Mouse (Mus musculus) heart, embryonic 15.5 days (tissue): ENCODE data around the gene Kif5a. TPM values are rescaled to one million over a fixed set of nuclear protein-coding genes. Genes with fewer than 3 reads are reported as not detected.

ENCODE experiments used
- ATAC-seq: fragments of 200-750 bp; cut with Nextera tagmentation; replicated peaks from 2 replicates; pipeline ENCODE4 v1.8.0; 2017; ENCODE audit warnings: low read depth, moderate TSS enrichment; ENCODE audit not compliant: insufficient number of reproducible peaks, insufficient read depth, low FRiP score
- H3K27ac ChIP-seq: fragments of 300-500 bp; sonication (generic); 2 replicates; pipeline ENCODE4 v1.5.1; 2015; ENCODE audit warnings: mild to moderate bottlenecking, inconsistent platforms
- H3K27me3 ChIP-seq: fragments of 300-500 bp; sonication (generic); 2 replicates; pipeline ENCODE4 v1.6.1; 2015; ENCODE audit warnings: inconsistent platforms
- H3K36me3 ChIP-seq: fragments of 300-500 bp; sonication (generic); 2 replicates; pipeline ENCODE4 v1.6.1; 2015; ENCODE audit warnings: mild to moderate bottlenecking, inconsistent platforms
- H3K4me1 ChIP-seq: fragments of 300-500 bp; sonication (generic); replicated peaks from 2 replicates; pipeline ENCODE4 v1.6.1; 2015; ENCODE audit warnings: inconsistent platforms
- H3K4me2 ChIP-seq: fragments of 300-500 bp; sonication (generic); 2 replicates; pipeline ENCODE4 v1.6.1; 2015; ENCODE audit warnings: inconsistent platforms, mild to moderate bottlenecking, moderate library complexity
- H3K4me3 ChIP-seq: fragments of 300-500 bp; sonication (generic); 2 replicates; pipeline ENCODE4 v1.5.1; 2015; ENCODE audit warnings: mild to moderate bottlenecking, inconsistent platforms
- H3K9ac ChIP-seq: fragments of 300-500 bp; sonication (generic); 2 replicates; pipeline ENCODE4 v1.6.1; 2015; ENCODE audit warnings: mild to moderate bottlenecking, inconsistent platforms
- H3K9me3 ChIP-seq: fragments of 300-500 bp; sonication (generic); replicated peaks from 2 replicates; pipeline ENCODE4 v1.6.1; 2016; ENCODE audit warnings: inconsistent platforms
- WGBS: fragments of 180-500 bp; shearing (Covaris S2); methylation state at CpG from one replicate; pipeline ENCODE4 v1.1.7; 2015; ENCODE audit warnings: mixed read lengths; 5-methylcytosine and 5-hydroxymethylcytosine counted together
- polyA plus RNA-seq: library from polyadenylated mRNA; unstranded; fragments of >200 nt; fragmentation: Nextera tagmentation; extraction: Ambion mirVana; gene quantifications from 2 replicates; pipeline ENCODE4 v1.2.1, GENCODE M21; 2015

Kif5a gene
- polyA plus RNA-seq, 1 experiment from 2014 or later: 0.35 TPM

GRCm38 (mm10) chr10:127288328-127288799 lies 25.2 kb upstream of the Kif5a start:
- WGBS: 0% methylated on average over 25 of the region's 28 CpGs
- Histone ChIP-seq H3K4me2 (peak overlapping the region; percentile 90), H3K4me3 (peak overlapping the region; percentile 64), H3K9ac (peak overlapping the region; percentile 80), H3K4me1 (peaks cover 59% of the 10 kb centered on the region), H3K9me3 (no peaks in the 10 kb centered on the region), H3K36me3 (peaks cover 40% of the 10 kb centered on the region), H3K27me3 (no peaks in the 10 kb centered on the region), H3K27ac (peak overlapping the region; percentile 98)
- ATAC-seq: peak; percentile 10

- 0% methylated on average over 3 of the region's 3 CpGs for WGBS
- H3K4me1 ChIP-seq: peaks cover 55% of the 10 kb centered on the region
- peak overlapping the region; percentile 90 for H3K4me2 ChIP-seq
- no peaks in the 10 kb centered on the region for H3K27me3 ChIP-seq
- H3K9ac ChIP-seq: peak overlapping the region; percentile 80
- ATAC-seq: no peak
- H3K4me3 ChIP-seq: peak overlapping the region; percentile 64
- H3K9me3 ChIP-seq: no peaks in the 10 kb centered on the region
- H3K27ac ChIP-seq: peak overlapping the region; percentile 98
- H3K36me3 ChIP-seq: peaks cover 45% of the 10 kb centered on the region
Measured at GRCm38 (mm10) chr10:127287936-127288293, 24.8 kb upstream of the Kif5a start.

- H3K4me3 ChIP-seq: peak overlapping the region; percentile 64
- peak overlapping the region; percentile 80 for H3K9ac ChIP-seq
- no peaks in the 10 kb centered on the region for H3K27me3 ChIP-seq
- no peak for ATAC-seq
- peak overlapping the region; percentile 98 for H3K27ac ChIP-seq
- H3K4me2 ChIP-seq: peak overlapping the region; percentile 90
- H3K9me3 ChIP-seq: no peaks in the 10 kb centered on the region
- H3K4me1 ChIP-seq: peaks cover 53% of the 10 kb centered on the region
- peaks cover 50% of the 10 kb centered on the region for H3K36me3 ChIP-seq
- 67% methylated on average over 15 of the region's 15 CpGs for WGBS
Measured at GRCm38 (mm10) chr10:127287271-127287935, 24.3 kb upstream of the Kif5a start.

GRCm38 (mm10) chr10:127286730-127287129 lies 23.6 kb upstream of the Kif5a start:
- no peak overlapping the region for H3K9ac ChIP-seq
- no peak overlapping the region; the same call in 1 of the 2 replicates for H3K27ac ChIP-seq
- peak overlapping the region; percentile 64; the same call in 1 of the 2 replicates for H3K4me3 ChIP-seq
- no peaks in the 10 kb centered on the region for H3K27me3 ChIP-seq
- ATAC-seq: no peak
- no peaks in the 10 kb centered on the region for H3K9me3 ChIP-seq
- H3K36me3 ChIP-seq: peaks cover 57% of the 10 kb centered on the region
- peak overlapping the region; percentile 90 for H3K4me2 ChIP-seq
- 68% methylated on average over 7 of the region's 7 CpGs for WGBS
- H3K4me1 ChIP-seq: peaks cover 46% of the 10 kb centered on the region

GRCm38 (mm10) chr10:127286194-127286593 lies 23.0 kb upstream of the Kif5a start:
- no peak for ATAC-seq
- Histone ChIP-seq H3K4me1 (peaks cover 42% of the 10 kb centered on the region), H3K4me2 (0 out of 2 replicates have a peak overlapping the region, but pooled peaks have one; percentile 4), H3K36me3 (peaks cover 62% of the 10 kb centered on the region), H3K27me3 (no peaks in the 10 kb centered on the region), H3K27ac (no peak overlapping the region), H3K4me3 (no peak overlapping the region), H3K9ac (0 out of 2 replicates have a peak overlapping the region, but pooled peaks have one; percentile 7), H3K9me3 (no peaks in the 10 kb centered on the region)
- 69% methylated on average over 7 of the region's 7 CpGs for WGBS

GRCm38 (mm10) chr10:127285644-127286043 lies 22.5 kb upstream of the Kif5a start:
- Histone ChIP-seq H3K27ac (no peak overlapping the region), H3K27me3 (no peaks in the 10 kb centered on the region), H3K36me3 (peaks cover 67% of the 10 kb centered on the region), H3K9me3 (no peaks in the 10 kb centered on the region), H3K4me1 (peaks cover 42% of the 10 kb centered on the region), H3K4me2 (no peak overlapping the region), H3K4me3 (no peak overlapping the region), H3K9ac (peak overlapping the region; percentile 21; the same call in 1 of the 2 replicates)
- no peak for ATAC-seq
- 85% methylated on average over 13 of the region's 13 CpGs for WGBS

- peak overlapping the region; percentile 21; the same call in 1 of the 2 replicates for H3K9ac ChIP-seq
- no peak for ATAC-seq
- H3K4me1 ChIP-seq: peaks cover 41% of the 10 kb centered on the region
- no peak overlapping the region for H3K4me2 ChIP-seq
- H3K27me3 ChIP-seq: no peaks in the 10 kb centered on the region
- H3K4me3 ChIP-seq: no peak overlapping the region
- no peak overlapping the region for H3K27ac ChIP-seq
- 75% methylated on average over 11 of the region's 11 CpGs for WGBS
- no peaks in the 10 kb centered on the region for H3K9me3 ChIP-seq
- H3K36me3 ChIP-seq: peaks cover 75% of the 10 kb centered on the region
Measured at GRCm38 (mm10) chr10:127284724-127285500, 21.8 kb upstream of the Kif5a start.

GRCm38 (mm10) chr10:127284105-127284622 lies 21.0 kb upstream of the Kif5a start:
- WGBS: 95% methylated on average over 7 of the region's 7 CpGs
- ATAC-seq: no peak
- Histone ChIP-seq H3K4me3 (no peak overlapping the region), H3K27ac (no peak overlapping the region), H3K27me3 (no peaks in the 10 kb centered on the region), H3K4me2 (no peak overlapping the region), H3K9ac (no peak overlapping the region), H3K36me3 (peaks cover 82% of the 10 kb centered on the region), H3K9me3 (no peaks in the 10 kb centered on the region), H3K4me1 (peaks cover 35% of the 10 kb centered on the region)

GRCm38 (mm10) chr10:127282620-127283215 lies 19.6 kb upstream of the Kif5a start:
- H3K27ac ChIP-seq: no peak overlapping the region
- H3K4me2 ChIP-seq: no peak overlapping the region
- WGBS: 68% methylated on average over 13 of the region's 13 CpGs
- H3K9me3 ChIP-seq: no peaks in the 10 kb centered on the region
- no peak for ATAC-seq
- H3K36me3 ChIP-seq: peaks cover 94% of the 10 kb centered on the region
- peaks cover 32% of the 10 kb centered on the region for H3K4me1 ChIP-seq
- no peaks in the 10 kb centered on the region for H3K27me3 ChIP-seq
- no peak overlapping the region for H3K9ac ChIP-seq
- H3K4me3 ChIP-seq: no peak overlapping the region

GRCm38 (mm10) chr10:127281316-127281715 lies 18.2 kb upstream of the Kif5a start:
- Histone ChIP-seq H3K9ac (no peak overlapping the region), H3K27me3 (no peaks in the 10 kb centered on the region), H3K4me3 (no peak overlapping the region), H3K27ac (no peak overlapping the region), H3K4me2 (no peak overlapping the region), H3K9me3 (no peaks in the 10 kb centered on the region), H3K4me1 (peaks cover 18% of the 10 kb centered on the region), H3K36me3 (peaks cover 97% of the 10 kb centered on the region)
- WGBS: 84% methylated on average over 8 of the region's 8 CpGs
- ATAC-seq: no peak

GRCm38 (mm10) chr10:127279730-127280129 lies 16.6 kb upstream of the Kif5a start:
- H3K9me3 ChIP-seq: no peaks in the 10 kb centered on the region
- no peak for ATAC-seq
- H3K27ac ChIP-seq: no peak overlapping the region
- peaks cover 8% of the 10 kb centered on the region for H3K4me1 ChIP-seq
- H3K9ac ChIP-seq: no peak overlapping the region
- 100% methylated on average over 2 of the region's 2 CpGs for WGBS
- peaks cover 96% of the 10 kb centered on the region for H3K36me3 ChIP-seq
- no peaks in the 10 kb centered on the region for H3K27me3 ChIP-seq
- no peak overlapping the region for H3K4me3 ChIP-seq
- no peak overlapping the region for H3K4me2 ChIP-seq
